Mouse (Mus musculus): ENCODE measurements at regions not wholly inside any gene's neighbourhood (a gene's known extent, or its start where the extent isn't known, plus 50 kb on each side); places are given as distances from the start of the nearest gene placed in this dataset.

DNA sequence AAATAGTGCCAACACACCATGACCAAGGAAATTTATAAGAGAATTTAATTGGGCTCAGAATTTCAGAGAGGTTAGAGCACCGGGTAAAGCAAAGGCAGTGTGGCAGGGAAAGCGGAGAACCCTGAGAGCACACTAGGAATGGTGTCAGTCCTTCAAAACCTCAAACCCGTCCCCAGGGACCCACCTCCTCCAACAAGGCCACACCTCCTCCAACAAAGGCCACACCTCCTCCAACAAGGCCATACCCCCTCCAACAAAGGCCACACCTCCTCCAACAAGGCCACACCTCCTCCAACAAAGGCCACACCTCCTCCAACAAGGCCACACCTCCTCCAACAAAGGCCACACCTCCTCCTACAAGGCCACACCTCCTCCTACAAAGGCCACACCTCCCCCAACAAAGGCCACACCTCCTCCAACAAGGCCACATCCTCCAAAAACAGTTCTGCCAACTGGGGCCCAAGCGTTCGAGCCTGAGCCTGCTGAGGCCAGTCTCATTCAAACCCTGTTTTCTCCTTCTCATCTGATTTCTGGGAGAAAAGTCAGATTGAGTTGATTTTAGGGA lies 109.8 kb upstream of the Zfp217 start:
- Histone ChIP-seq H3K4me3 (replicated peaks in 1 of 3; ENCODE audit: low read depth in 2 of 3, low read length in 2 of 3, poor library complexity in 1 of 3) (no peak overlapping the region), H3K79me2 (replicated peaks; ENCODE audit: control insufficient read depth, extremely low read depth, insufficient read depth, poor library complexity, severe bottlenecking) (no peaks in the 10 kb centered on the region), H3K27ac (ENCODE audit: insufficient read depth, low read depth) (no peak overlapping the region), H3K27me3 (replicated peaks) (no peaks in the 10 kb centered on the region), H3K4me1 (ENCODE audit: control insufficient read depth in 1 of 2, insufficient read depth in 2 of 2) (peaks cover 24 to 36% of the 10 kb centered on the region in 2 experiments), H3K36me3 (replicated peaks in 1 of 2; ENCODE audit: control insufficient read depth in 1 of 2, insufficient read depth in 1 of 2, low read length in 1 of 2) (peaks cover 0 to 3% of the 10 kb centered on the region in 2 experiments), H3K9me3 (replicated peaks; ENCODE audit: low read length) (peaks cover 10% of the 10 kb centered on the region), H3K4me2 (ENCODE audit: insufficient read depth, low read depth, poor library complexity, severe bottlenecking) (no peak overlapping the region), H3K9ac (ENCODE audit: insufficient read depth, low read depth) (no peak overlapping the region)
- in situ Hi-C loops (cut with MboI; ENCODE audit: low pct_ligation_motif_present, low pct_unique_long_range_greater_than_20kb, low sequenced_read_pairs) = loop anchor here (25.0 kb wide), 1 partner anchor 255 kb away; no protein-coding TSS in a partner anchor
- dilution Hi-C loops (cut with MboI; ENCODE audit: extremely low pct_ligation_motif_present, extremely low pct_unique_long_range_greater_than_20kb, low sequenced_read_pairs) = no loop called here
- TF ChIP-seq BHLHE40 (IDR thresholded peaks at IDR 0.05; ENCODE audit: low read depth, low read length) (no peak), ETS1 (conservative IDR thresholded peaks at IDR 0.05; ENCODE audit: low read depth, low read length) (no peak), HCFC1 (IDR thresholded peaks at IDR 0.05; ENCODE audit: low read depth, low read length) (no peak), ZKSCAN1 (IDR thresholded peaks at IDR 0.05; ENCODE audit: borderline replicate concordance, low read depth, low read length) (no peak), SIN3A (IDR thresholded peaks at IDR 0.05; ENCODE audit: low read length) (no peak), USF2 (conservative IDR thresholded peaks at IDR 0.05; ENCODE audit: low read depth, low read length) (no peak), ZMIZ1 (IDR thresholded peaks at IDR 0.05; ENCODE audit: low read depth, low read length) (no peak), POLR2AphosphoS2 (IDR thresholded peaks at IDR 0.05; ENCODE audit: low read depth, low read length) (no peak), IRF4 (IDR thresholded peaks at IDR 0.05; ENCODE audit: low read depth, low read length) (no peak), MXI1 (IDR thresholded peaks at IDR 0.05; ENCODE audit: low read depth, low read length) (no peak), JUN (IDR thresholded peaks at IDR 0.05; ENCODE audit: insufficient read depth, low read depth, low read length) (no peak), NELFE (IDR thresholded peaks at IDR 0.05; ENCODE audit: low read depth, low read length) (no peak), UBTF (IDR thresholded peaks at IDR 0.05; ENCODE audit: low read depth, low read length) (no peak), TBP (conservative IDR thresholded peaks at IDR 0.05; ENCODE audit: low read depth, low read length) (no peak), RCOR1 (conservative IDR thresholded peaks at IDR 0.05; ENCODE audit: low read depth, low read length) (no peak), E2F4 (IDR thresholded peaks at IDR 0.05; ENCODE audit: insufficient replicate concordance, low read depth, low read length) (no peak)
- peak; percentile 29 for DNase-seq (ENCODE audit: extremely low read depth)

DNA sequence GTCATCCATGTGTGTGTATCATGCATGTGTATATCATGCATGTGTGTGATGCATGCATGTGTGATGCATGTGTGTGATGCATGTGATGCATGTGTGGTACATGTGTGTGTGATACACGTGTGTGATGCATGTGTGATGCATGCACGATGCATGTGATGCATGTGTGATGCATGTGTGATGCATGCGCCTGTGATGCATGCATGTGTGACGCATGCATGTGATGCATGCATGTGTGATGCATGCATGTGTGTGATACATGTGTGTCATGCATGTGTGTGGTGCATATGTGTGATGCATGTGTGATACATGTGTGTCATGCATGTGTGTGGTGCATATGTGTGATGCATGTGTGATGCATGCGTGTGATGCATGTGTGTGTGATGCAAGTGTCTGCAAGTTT lies 108.1 kb upstream of the Zfp217 start:
- Histone ChIP-seq H3K4me2 (ENCODE audit: insufficient read depth, low read depth, poor library complexity, severe bottlenecking) (no peak overlapping the region), H3K36me3 (replicated peaks in 1 of 2; ENCODE audit: control insufficient read depth in 1 of 2, insufficient read depth in 1 of 2, low read length in 1 of 2) (peaks cover 0 to 3% of the 10 kb centered on the region in 2 experiments), H3K9me3 (replicated peaks; ENCODE audit: low read length) (peaks cover 10% of the 10 kb centered on the region), H3K4me3 (replicated peaks in 1 of 3; ENCODE audit: low read depth in 2 of 3, low read length in 2 of 3, poor library complexity in 1 of 3) (peak overlapping the region in 1 of 3 experiments; percentile 25), H3K4me1 (ENCODE audit: control insufficient read depth in 1 of 2, insufficient read depth in 2 of 2) (peaks cover 24 to 51% of the 10 kb centered on the region in 2 experiments), H3K79me2 (replicated peaks; ENCODE audit: control insufficient read depth, extremely low read depth, insufficient read depth, poor library complexity, severe bottlenecking) (no peaks in the 10 kb centered on the region), H3K27ac (ENCODE audit: insufficient read depth, low read depth) (no peak overlapping the region), H3K27me3 (replicated peaks) (no peaks in the 10 kb centered on the region), H3K9ac (ENCODE audit: insufficient read depth, low read depth) (no peak overlapping the region)
- dilution Hi-C loops (cut with MboI; ENCODE audit: extremely low pct_ligation_motif_present, extremely low pct_unique_long_range_greater_than_20kb, low sequenced_read_pairs) = no loop called here
- no peak for DNase-seq (ENCODE audit: extremely low read depth)
- TF ChIP-seq POLR2A (IDR thresholded peaks at IDR 0.05; ENCODE audit: low read depth, low read length) = no peak
- no peak for TF ChIP-seq SIN3A (IDR thresholded peaks at IDR 0.05; ENCODE audit: low read length)
- no peak for TF ChIP-seq MEF2A (IDR thresholded peaks at IDR 0.05; ENCODE audit: borderline replicate concordance, low read depth, low read length)
- no peak for TF ChIP-seq JUND (conservative IDR thresholded peaks at IDR 0.05; ENCODE audit: low read depth, low read length)
- TF ChIP-seq USF2 (conservative IDR thresholded peaks at IDR 0.05; ENCODE audit: low read depth, low read length) = no peak
- TF ChIP-seq USF1 (IDR thresholded peaks at IDR 0.05; ENCODE audit: low read depth, low read length) = no peak
- TF ChIP-seq ZMIZ1 (IDR thresholded peaks at IDR 0.05; ENCODE audit: low read depth, low read length) = no peak
- TF ChIP-seq UBTF (IDR thresholded peaks at IDR 0.05; ENCODE audit: low read depth, low read length) = no peak
- no peak for TF ChIP-seq E2F4 (IDR thresholded peaks at IDR 0.05; ENCODE audit: insufficient replicate concordance, low read depth, low read length)
- no peak for TF ChIP-seq ZC3H11A (IDR thresholded peaks at IDR 0.05; ENCODE audit: low read depth, low read length)
- TF ChIP-seq KAT2A (IDR thresholded peaks at IDR 0.05; ENCODE audit: insufficient replicate concordance, low read length) = no peak
- TF ChIP-seq JUN (IDR thresholded peaks at IDR 0.05; ENCODE audit: insufficient read depth, low read depth, low read length) = no peak
- no peak for TF ChIP-seq RAD21 (IDR thresholded peaks at IDR 0.05; ENCODE audit: low read depth, low read length)
- no peak for TF ChIP-seq ZNF384 (IDR thresholded peaks at IDR 0.05; ENCODE audit: low read depth, low read length)
- no peak for TF ChIP-seq NELFE (IDR thresholded peaks at IDR 0.05; ENCODE audit: low read depth, low read length)
- no peak for TF ChIP-seq ELF1 (IDR thresholded peaks at IDR 0.05; ENCODE audit: low read depth, low read length)
- in situ Hi-C loops (cut with MboI; ENCODE audit: low pct_ligation_motif_present, low pct_unique_long_range_greater_than_20kb, low sequenced_read_pairs) = loop anchor here (25.0 kb wide), 1 partner anchor 256 kb away; no protein-coding TSS in a partner anchor
